Mouse (Mus musculus) cortical plate, adult 2 months (tissue): ENCODE measurements around the gene Ptprg. TPM values are rescaled to one million over a fixed set of nuclear protein-coding genes. Genes with fewer than 3 reads are reported as not detected.
"Not testable (repeated sequence)": the region's sequence is repeated elsewhere in the genome, so short reads cannot be mapped to it uniquely, and the experiment has no call there.

Source experiments
- H3K27ac ChIP-seq: fragments of 200-500 bp; 2 replicates; pipeline ENCODE4 v1.5.1; 2012; ENCODE audit warnings: low read length, control low read depth, inconsistent platforms; ENCODE audit not compliant: insufficient read depth
- H3K4me1 ChIP-seq: fragments of 200-500 bp; 2 replicates; pipeline ENCODE4 v1.6.1; 2011; ENCODE audit warnings: low read length; ENCODE audit not compliant: control insufficient read depth, insufficient read depth
- H3K4me3 ChIP-seq: fragments of 200-500 bp; 2 replicates; pipeline ENCODE4 v1.5.1; 2011; ENCODE audit warnings: mild to moderate bottlenecking, low read length, control low read depth; ENCODE audit not compliant: insufficient read depth
- CTCF ChIP-seq: fragments of 200-500 bp; IDR thresholded peaks from 2 replicates; pipeline ENCODE4 v1.5.1; 2011; ENCODE audit warnings: mild to moderate bottlenecking, control low read depth, low read length; ENCODE audit not compliant: insufficient read depth; ENCODE audit errors: extremely low read depth
- POLR2A ChIP-seq: fragments of 200-500 bp; IDR thresholded peaks from 2 replicates; pipeline ENCODE4 v1.6.1; 2011; ENCODE audit warnings: mild to moderate bottlenecking, low read length, control low read depth; ENCODE audit not compliant: insufficient read depth; ENCODE audit errors: extremely low read depth
- polyA plus RNA-seq: library from polyadenylated mRNA; depleted of rRNA; stranded (reverse); fragments of >200 nt; gene quantifications from 2 replicates; pipeline ENCODE4 v1.2.3, GENCODE M21; 2012

The Ptprg gene
- polyA plus RNA-seq, 1 experiment = 27.9 TPM

- TF ChIP-seq POLR2A = no peak
- TF ChIP-seq CTCF = peak; percentile 28; the same call in 1 of the 2 replicates
- Histone ChIP-seq H3K4me1 (peaks cover 7% of the 10 kb centered on the region), H3K27ac (no peak overlapping the region), H3K4me3 (no peak overlapping the region)
These were observed 504.5 kb downstream of the Ptprg start for GRCm38 (mm10) chr14:12057856-12058255.

GRCm38 (mm10) chr14:12059149-12059548 is 505.8 kb downstream of the Ptprg start:
- H3K4me1 ChIP-seq = peaks cover 7% of the 10 kb centered on the region
- H3K4me3 ChIP-seq = no peak overlapping the region
- no peak for TF ChIP-seq POLR2A
- TF ChIP-seq CTCF = no peak
- peak overlapping the region; percentile 35; the same call in 1 of the 2 replicates for H3K27ac ChIP-seq

GRCm38 (mm10) chr14:12061313-12061712 is 508.0 kb downstream of the Ptprg start:
- H3K27ac ChIP-seq, H3K4me3 ChIP-seq, H3K4me1 ChIP-seq: not testable (repeated sequence)

DNA sequence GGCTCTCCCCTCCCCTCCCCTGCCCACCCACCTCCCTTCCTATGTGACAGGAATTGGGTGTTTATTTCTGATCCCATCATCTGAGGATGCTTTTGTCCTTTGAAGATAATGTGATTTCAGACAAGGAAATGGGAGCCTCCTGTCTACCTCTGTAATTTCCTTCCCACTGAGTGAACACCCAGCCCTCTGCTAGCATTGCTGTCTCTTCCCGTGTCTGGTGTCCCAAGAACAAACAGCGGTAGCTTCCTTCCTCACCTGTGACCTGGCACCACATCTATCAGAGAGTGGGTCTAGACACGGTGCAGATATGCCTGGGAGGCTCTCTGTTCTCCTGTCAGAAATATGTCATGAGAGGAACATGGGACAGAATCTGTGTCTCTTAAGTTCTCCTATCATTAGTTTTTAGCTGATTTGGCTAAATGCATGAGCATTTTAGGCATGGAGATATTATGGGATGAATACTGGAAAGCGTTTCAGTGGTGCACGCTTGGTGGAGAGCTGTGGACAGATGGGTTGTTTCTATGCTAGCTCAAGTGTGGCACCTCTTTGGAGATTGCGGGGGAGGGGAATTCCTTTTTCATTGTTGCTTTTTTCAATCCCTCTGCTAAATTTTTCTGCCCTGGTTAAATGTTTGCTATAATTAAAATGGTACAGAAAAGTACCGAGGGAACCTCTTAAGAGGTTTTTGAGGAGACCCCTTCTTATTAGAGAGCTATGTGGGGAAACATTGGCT is 509.5 kb downstream of the Ptprg start:
- Histone ChIP-seq H3K4me3 (no peak overlapping the region), H3K27ac (no peak overlapping the region), H3K4me1 (peaks cover 7% of the 10 kb centered on the region)
- no peak for TF ChIP-seq POLR2A
- TF ChIP-seq CTCF = no peak

DNA sequence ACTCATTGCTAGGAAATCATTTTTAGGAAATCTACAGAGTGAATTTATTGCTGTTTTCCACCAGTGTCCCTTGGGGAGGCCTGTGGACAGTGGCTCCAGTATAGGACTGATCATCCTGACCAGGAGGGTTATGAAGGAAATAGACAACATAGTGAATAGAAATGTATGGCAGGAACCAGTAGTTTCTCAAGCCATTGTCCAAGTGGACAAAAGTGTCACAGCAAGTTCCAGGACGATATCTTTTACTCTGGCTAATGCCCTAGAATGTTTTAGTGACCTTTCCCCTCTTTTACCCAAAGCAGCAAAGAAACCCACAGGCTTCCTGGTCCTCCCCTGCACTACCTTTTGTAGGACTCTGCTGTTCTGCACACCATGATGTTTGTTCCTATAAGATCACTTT is 511.7 kb downstream of the Ptprg start:
- Histone ChIP-seq H3K27ac (no peak overlapping the region), H3K4me3 (no peak overlapping the region), H3K4me1 (peaks cover 5% of the 10 kb centered on the region)
- TF ChIP-seq CTCF (no peak), POLR2A (no peak)

- no peak overlapping the region for H3K27ac ChIP-seq
- no peak for TF ChIP-seq CTCF
- TF ChIP-seq POLR2A = no peak
- no peak overlapping the region for H3K4me3 ChIP-seq
- peaks cover 5% of the 10 kb centered on the region for H3K4me1 ChIP-seq
These were observed 512.4 kb downstream of the Ptprg start for GRCm38 (mm10) chr14:12065736-12066135.

DNA sequence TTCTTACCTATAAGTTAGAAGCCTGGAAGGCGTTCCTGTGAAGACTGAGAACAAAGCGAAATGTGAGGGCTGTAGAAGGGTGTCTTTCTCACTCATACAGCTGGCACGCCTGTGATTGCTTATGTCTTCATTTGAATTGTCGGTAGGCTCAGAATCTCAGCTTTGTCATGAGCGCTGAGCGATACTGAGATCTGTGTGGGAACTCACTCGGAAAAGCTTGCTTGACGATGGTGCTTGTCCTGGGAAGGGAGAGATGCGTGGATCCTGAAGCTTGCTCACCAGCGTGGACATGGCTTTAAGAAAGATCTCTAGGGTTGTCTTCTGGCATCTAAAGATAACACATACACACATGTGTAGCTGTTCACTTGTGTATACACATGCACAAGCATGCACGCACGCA is 516.4 kb downstream of the Ptprg start:
- H3K4me3 ChIP-seq = no peak overlapping the region
- no peak overlapping the region for H3K27ac ChIP-seq
- H3K4me1 ChIP-seq = no peaks in the 10 kb centered on the region
- TF ChIP-seq POLR2A (no peak), CTCF (no peak)

DNA sequence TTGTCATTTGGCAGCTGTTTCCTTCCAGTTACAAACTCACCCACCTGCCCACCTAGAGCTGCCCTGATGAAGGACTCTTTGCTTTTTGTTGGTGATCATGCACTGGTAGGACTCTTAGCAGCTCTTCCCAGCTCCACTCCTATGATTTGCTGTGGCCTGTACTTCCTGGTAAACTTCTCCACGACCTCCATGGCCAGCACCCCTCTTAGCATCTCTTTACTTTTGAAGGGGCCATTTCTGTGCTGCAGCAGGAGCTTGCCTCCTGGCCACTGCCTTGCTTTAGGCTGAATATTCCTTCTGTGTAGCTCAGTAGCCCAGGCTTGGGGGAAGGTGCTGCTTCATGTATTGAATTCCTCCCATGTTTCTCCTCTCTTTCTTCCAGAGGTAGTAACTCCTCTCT is 517.0 kb downstream of the Ptprg start:
- no peaks in the 10 kb centered on the region for H3K4me1 ChIP-seq
- no peak for TF ChIP-seq CTCF
- no peak for TF ChIP-seq POLR2A
- no peak overlapping the region for H3K27ac ChIP-seq
- no peak overlapping the region for H3K4me3 ChIP-seq

DNA sequence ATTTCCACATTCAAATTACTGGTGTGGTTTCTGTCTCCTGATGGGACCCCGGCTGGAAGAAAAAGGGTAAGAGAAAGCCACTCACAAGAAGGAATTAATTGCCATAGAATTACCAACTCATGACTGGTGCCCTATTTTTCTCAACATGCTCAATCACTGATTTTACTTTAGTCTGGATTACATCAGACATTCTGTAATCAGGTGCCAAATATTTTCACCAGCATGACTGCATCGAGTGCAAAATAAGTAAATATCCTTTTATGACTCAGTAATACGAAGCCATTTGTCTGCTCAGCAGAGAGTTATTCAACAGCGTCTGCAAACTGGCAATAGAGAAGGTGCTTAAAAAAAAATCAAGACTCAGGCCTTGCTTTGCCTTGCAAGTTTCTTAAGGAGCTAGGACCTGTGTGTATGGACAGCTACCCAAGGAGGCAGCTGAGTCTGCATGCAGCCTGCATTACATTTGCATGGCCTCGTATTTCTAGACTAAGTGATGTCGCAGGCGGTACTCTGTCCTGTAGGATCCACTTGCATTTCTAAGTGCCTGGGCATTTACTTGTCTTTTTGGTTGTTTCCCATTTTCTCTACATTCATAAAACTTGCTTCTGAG is 517.6 kb downstream of the Ptprg start:
- TF ChIP-seq POLR2A (no peak), CTCF (no peak)
- Histone ChIP-seq H3K27ac (no peak overlapping the region), H3K4me3 (no peak overlapping the region), H3K4me1 (no peaks in the 10 kb centered on the region)
